Mouse (Mus musculus) ES-E14 (cell line): ENCODE measurements around the gene Nos1ap. TPM values are rescaled to one million over a fixed set of nuclear protein-coding genes. Genes with fewer than 3 reads are reported as not detected.

ENCODE experiments used
- DNase-seq: peaks from one replicate; pipeline ENCODE4 v3.0.0-alpha.2; 2013; ENCODE audit warnings: low read depth, low spot score
- H3K27ac ChIP-seq: 2 replicates; pipeline ENCODE4 v1.5.1; 2012; ENCODE audit warnings: low read depth, mild to moderate bottlenecking, low read length, moderate library complexity, mixed read lengths; ENCODE audit not compliant: poor library complexity, insufficient read depth, severe bottlenecking
- H3K36me3 ChIP-seq: 2 replicates; pipeline ENCODE4 v1.6.1; 2012; ENCODE audit warnings: mild to moderate bottlenecking, low read length, moderate library complexity, mixed read lengths; ENCODE audit not compliant: control insufficient read depth, poor library complexity, insufficient read depth, severe bottlenecking
- H3K4me1 ChIP-seq, 2 experiments: fragments of 150-350 bp in 1 of 2; sonication (generic) in 1 of 2; 2 replicates each; pipeline ENCODE4 v1.6.1; 2012; ENCODE audit warnings: low read length in 2 of 2, mild to moderate bottlenecking in 1 of 2, mixed read lengths in 1 of 2; ENCODE audit not compliant: control insufficient read depth in 2 of 2, insufficient read depth in 2 of 2, poor library complexity in 1 of 2
- H3K4me3 ChIP-seq, 2 experiments: fragments of 150-350 bp in 1 of 2; sonication (generic) in 1 of 2; 2 replicates each; pipeline ENCODE4 v1.5.1; 2012; ENCODE audit warnings: low read length in 2 of 2, low read depth in 1 of 2, mild to moderate bottlenecking in 1 of 2, mixed read lengths in 1 of 2; ENCODE audit not compliant: insufficient read depth in 1 of 2, poor library complexity in 1 of 2, severe bottlenecking in 1 of 2
- H3K9ac ChIP-seq: 2 replicates; pipeline ENCODE4 v1.6.1; 2012; ENCODE audit warnings: low read depth, mild to moderate bottlenecking, low read length, mixed read lengths; ENCODE audit not compliant: poor library complexity, insufficient read depth, severe bottlenecking
- H3K9me3 ChIP-seq: fragments of 150-350 bp; sonication (generic); 2 replicates; pipeline ENCODE4 v1.6.1; 2012; ENCODE audit warnings: low read depth, mild to moderate bottlenecking, low read length; ENCODE audit not compliant: control insufficient read depth, insufficient read depth
- CHD2 ChIP-seq: IDR thresholded peaks from 2 replicates; pipeline ENCODE4 v1.6.1; 2014; ENCODE audit warnings: mild to moderate bottlenecking, low read depth, low read length, inconsistent platforms
- HCFC1 ChIP-seq: IDR thresholded peaks from 2 replicates; pipeline ENCODE4 v1.6.1; 2012; ENCODE audit warnings: low read length, inconsistent platforms, borderline replicate concordance; ENCODE audit not compliant: insufficient read depth
- MAFK ChIP-seq: IDR thresholded peaks from 2 replicates; pipeline ENCODE4 v1.6.1; 2014; ENCODE audit warnings: mild to moderate bottlenecking, low read depth, low read length, inconsistent platforms; ENCODE audit not compliant: insufficient read depth
- ZC3H11A ChIP-seq: IDR thresholded peaks from 2 replicates; pipeline ENCODE4 v1.6.1; 2012; ENCODE audit warnings: low read depth, mild to moderate bottlenecking, inconsistent platforms, low read length, borderline replicate concordance
- ZNF384 ChIP-seq: IDR thresholded peaks from 2 replicates; pipeline ENCODE4 v1.6.1; 2012; ENCODE audit warnings: low read depth, low read length, inconsistent platforms
- in situ Hi-C, 2 experiments: fragments of 600-800 bp; cut with MboI; formaldehyde crosslinking; loops; one replicate each; pipeline ENCODE4 v1.15.1; 2025; ENCODE audit warnings: low sequenced_read_pairs in 2 of 2, inconsistent platforms in 1 of 2; ENCODE audit not compliant: unreplicated experiment in 2 of 2
- total RNA-seq: library from RNA; depleted of rRNA; stranded (reverse); fragments of 300-350 nt; gene quantifications from 2 replicates; pipeline ENCODE4 v1.2.3, GENCODE M21; 2012

The Nos1ap gene
- total RNA-seq, 1 experiment = 0.49 TPM

DNA sequence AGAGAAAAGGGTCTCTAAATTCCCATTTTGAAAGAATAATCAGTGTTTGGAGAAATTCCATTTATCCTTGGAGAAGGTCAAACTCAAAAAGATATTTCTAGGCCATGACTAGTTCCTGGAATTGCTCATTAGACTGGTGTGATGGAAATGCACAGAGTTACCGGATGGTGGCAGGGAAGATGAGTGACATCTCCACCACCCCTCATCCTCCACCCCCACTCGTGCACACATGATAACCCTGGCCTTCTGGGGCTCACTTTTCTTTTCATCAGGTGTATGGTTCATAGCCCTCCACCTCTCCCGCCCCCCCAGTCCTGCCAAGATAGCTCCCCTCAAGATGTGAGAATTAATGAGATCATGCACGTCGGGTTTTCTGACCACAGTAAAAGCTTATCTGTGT, 296.4 kb downstream of the Nos1ap start:
- Histone ChIP-seq H3K9me3 (no peaks in the 10 kb centered on the region), H3K4me1 (no peaks in the 10 kb centered on the region), H3K4me3 (no peak overlapping the region), H3K27ac (no peak overlapping the region), H3K9ac (no peak overlapping the region), H3K36me3 (no peaks in the 10 kb centered on the region)
- DNase-seq = no peak
- TF ChIP-seq MAFK (no peak), CHD2 (no peak), HCFC1 (no peak), ZC3H11A (no peak), ZNF384 (no peak)
- in situ Hi-C loops = loop anchor here in 1 of 2 experiments (25.0 kb wide), 1 partner anchor 319 kb away; no protein-coding TSS in a partner anchor

DNA sequence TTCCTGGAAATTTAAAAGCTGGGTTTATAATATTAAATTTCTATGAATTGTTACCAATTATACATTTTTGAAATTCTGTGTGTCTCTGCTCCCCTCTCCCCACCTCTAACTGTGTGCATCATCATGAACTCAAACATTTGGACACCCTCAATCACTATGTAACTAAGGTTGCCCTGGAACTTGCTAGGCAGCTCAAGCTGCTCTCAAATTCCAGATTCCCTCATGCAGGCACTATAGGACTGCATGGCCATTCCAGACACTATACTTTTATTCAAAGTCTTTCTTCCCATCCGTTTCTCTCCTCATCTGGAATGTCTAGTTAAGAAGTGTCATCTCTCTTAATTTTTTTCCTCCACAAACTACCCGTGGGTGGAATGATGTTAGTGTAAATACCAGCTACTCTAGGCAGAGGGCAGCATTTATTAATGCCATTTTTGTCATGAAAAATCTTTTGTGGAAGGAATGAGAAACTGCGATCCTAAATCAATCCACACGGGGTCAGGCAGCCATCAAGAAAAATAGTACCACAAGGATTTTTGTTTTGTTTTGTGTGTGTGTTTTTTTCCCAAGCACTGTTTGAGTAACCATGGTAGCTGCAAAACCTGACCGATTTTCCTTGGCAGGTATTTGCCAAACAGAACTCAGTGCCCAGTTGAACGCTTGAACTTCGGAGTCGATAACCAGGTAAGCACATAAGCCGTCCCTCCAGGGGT, 297.3 kb downstream of the Nos1ap start:
- Histone ChIP-seq H3K4me1 (no peaks in the 10 kb centered on the region), H3K36me3 (no peaks in the 10 kb centered on the region), H3K9me3 (no peaks in the 10 kb centered on the region), H3K9ac (no peak overlapping the region), H3K27ac (no peak overlapping the region), H3K4me3 (no peak overlapping the region)
- DNase-seq = peak; percentile 6
- no peak for TF ChIP-seq HCFC1
- 0 out of 2 replicates have a peak, but pooled peaks have one; percentile 65 for TF ChIP-seq ZC3H11A
- no peak for TF ChIP-seq CHD2
- in situ Hi-C loops = loop anchor here in 1 of 2 experiments (25.0 kb wide), 1 partner anchor 320 kb away; no protein-coding TSS in a partner anchor

DNA sequence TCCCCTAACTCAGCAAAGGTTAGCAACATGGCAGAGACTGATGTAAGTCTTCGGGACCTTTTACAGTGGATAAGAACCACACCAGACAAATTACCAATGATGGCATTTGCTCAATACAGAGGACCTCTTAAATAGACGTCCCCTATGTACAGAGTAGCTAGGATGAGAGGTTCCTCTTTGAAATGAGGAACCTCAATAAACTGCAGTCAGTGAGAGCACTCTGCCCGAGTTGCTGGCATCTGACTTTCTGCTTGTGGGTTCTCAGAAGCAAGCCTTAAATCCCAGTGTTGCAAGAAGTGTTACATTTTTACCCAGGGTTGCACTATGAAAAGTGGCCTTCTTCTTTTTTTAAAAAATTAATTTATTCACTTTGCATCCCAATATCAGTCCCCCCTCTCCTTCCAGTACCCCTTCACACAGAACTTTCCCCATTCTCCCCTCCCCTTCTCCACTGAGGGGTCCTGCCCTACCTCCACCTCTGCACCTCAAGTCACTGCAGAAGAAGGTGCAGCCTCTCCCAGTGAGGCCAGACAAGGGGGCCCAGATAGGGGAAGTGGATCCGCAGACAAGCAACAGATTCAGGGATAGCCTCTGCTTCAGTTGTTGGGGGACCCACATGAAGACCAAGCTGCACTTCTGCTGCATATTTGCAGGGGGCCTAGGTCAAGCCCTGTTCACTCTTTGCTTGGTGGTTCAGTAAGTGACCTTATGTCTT, 307.1 kb downstream of the Nos1ap start:
- no peak overlapping the region for H3K9ac ChIP-seq
- TF ChIP-seq MAFK (no peak), HCFC1 (no peak), ZNF384 (no peak), CHD2 (no peak), ZC3H11A (no peak)
- DNase-seq = no peak
- no peaks in the 10 kb centered on the region for H3K4me1 ChIP-seq
- no peak overlapping the region for H3K27ac ChIP-seq
- no peak overlapping the region for H3K4me3 ChIP-seq
- no peaks in the 10 kb centered on the region for H3K36me3 ChIP-seq
- in situ Hi-C loops = loop anchor here in 1 of 2 experiments (25.0 kb wide), 1 partner anchor 330 kb away; no protein-coding TSS in a partner anchor
- no peaks in the 10 kb centered on the region for H3K9me3 ChIP-seq

DNA sequence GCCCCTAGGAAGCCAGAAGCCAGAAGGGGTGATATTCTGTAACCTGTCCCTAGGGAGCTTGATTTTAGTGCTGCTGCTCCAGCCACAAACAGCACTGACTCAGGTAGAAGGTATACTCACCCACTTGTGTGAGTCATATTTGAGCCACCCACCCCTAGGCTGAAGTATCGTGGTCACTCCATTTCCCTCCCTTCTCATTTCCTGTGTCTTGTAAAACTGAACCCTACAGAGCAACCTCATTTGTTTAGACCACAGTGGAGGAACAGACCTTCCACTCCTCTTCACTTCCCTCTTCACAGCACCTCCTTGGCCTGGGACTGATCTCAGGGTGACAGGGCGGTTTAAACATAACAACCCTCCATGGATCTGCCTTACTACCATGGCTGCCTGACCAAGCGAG, 312.6 kb downstream of the Nos1ap start, which contains the start of gene Sh2d1b1:
Gene Sh2d1b1 (plus strand): TSS at position 305 of the 400 bp plus-strand sequence.
- no peak within 1 kb of the TSS for H3K9ac ChIP-seq
- H3K36me3 ChIP-seq = no peaks in the 10 kb centered on the region
- no peaks in the 10 kb centered on the region for H3K9me3 ChIP-seq
- no peak within 1 kb of the TSS for H3K27ac ChIP-seq
- no peak within 1 kb of the TSS for H3K4me3 ChIP-seq
- DNase-seq = no peak
- no peaks in the 10 kb centered on the region for H3K4me1 ChIP-seq
- TF ChIP-seq HCFC1 (no peak), MAFK (no peak), ZNF384 (no peak), CHD2 (no peak), ZC3H11A (no peak)
- in situ Hi-C loops = loop anchor here in 1 of 2 experiments (25.0 kb wide), 1 partner anchor 335 kb away; no protein-coding TSS in a partner anchor
